Mouse (Mus musculus): ENCODE results near the gene Myod1. TPM values are rescaled to one million over a fixed set of nuclear protein-coding genes. Genes with fewer than 3 reads are reported as not detected.

Myod1 gene
- polyA plus RNA-seq, 1 experiment from 2014 or later, result 4.0 TPM

DNA sequence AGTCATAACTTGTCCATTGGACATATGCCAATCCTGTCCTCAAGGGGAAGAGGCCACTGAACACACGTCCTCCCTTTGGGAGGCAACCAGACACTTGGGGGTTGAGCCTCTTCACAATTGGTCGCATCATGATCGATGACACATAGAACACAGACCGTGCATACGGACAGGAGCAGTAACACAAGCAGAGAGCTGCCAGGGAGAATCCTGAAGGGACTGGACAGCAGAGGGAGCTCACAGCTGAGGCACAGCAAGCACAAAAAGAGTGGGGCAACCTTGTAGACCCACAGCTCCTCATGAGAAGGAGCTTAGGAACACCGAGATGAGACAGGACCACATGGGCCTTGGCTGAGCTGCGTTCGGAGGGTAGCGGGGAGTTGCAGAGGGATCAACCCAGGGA, 4.4 kb downstream of the Myod1 start:
- Histone ChIP-seq H3K4me1 (ENCODE audit: control insufficient read depth, insufficient read depth, low read length) (no peaks in the 10 kb centered on the region; the same call in 1 of the 2 replicates), H3K9me3 (replicated peaks; ENCODE audit: control insufficient read depth, low read length) (no peaks in the 10 kb centered on the region), H3K4me3 (replicated peaks; ENCODE audit: low read length) (no peak overlapping the region), H3K27ac (ENCODE audit: low read length) (no peak overlapping the region), H3K4me2 (ENCODE audit: low read depth, low read length) (no peak overlapping the region), H3K9ac (ENCODE audit: low read length) (no peak overlapping the region), H3K36me3 (ENCODE audit: control insufficient read depth, insufficient read depth, low read length) (no peaks in the 10 kb centered on the region), H3K27me3 (ENCODE audit: control insufficient read depth, insufficient read depth, low read length) (peaks cover 43% of the 10 kb centered on the region)
- no peak for ATAC-seq (ENCODE audit: insufficient read depth, low FRiP score)
- WGBS, result 59% methylated on average over 9 of the region's 9 CpGs

DNA sequence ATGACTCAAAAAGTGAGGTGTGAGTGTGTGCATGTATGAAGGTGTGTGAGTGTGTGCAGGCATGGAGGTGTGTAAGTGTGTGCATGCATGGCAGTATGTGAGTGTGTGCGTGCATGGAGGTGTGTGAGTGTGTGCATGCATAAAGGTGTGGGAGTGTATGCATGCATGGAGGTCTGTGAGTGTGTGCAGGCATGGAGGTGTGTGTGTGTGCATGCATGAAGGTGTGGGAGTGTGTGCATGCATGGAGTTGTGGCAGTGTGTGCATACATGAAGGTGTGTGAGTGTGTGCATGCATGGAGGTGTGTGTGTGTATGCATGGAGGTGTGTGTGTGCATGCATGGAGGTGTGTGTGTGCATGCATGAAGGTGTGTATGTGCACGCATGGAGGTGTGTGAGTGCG, 11.2 kb downstream of the Myod1 start:
- Histone ChIP-seq H3K9me3 (replicated peaks; ENCODE audit: control insufficient read depth, low read length) (no peaks in the 10 kb centered on the region), H3K4me1 (ENCODE audit: control insufficient read depth, insufficient read depth, low read length) (no peaks in the 10 kb centered on the region), H3K4me3 (replicated peaks; ENCODE audit: low read length) (no peak overlapping the region), H3K27ac (ENCODE audit: low read length) (no peak overlapping the region), H3K9ac (ENCODE audit: low read length) (no peak overlapping the region), H3K4me2 (ENCODE audit: low read depth, low read length) (no peak overlapping the region), H3K36me3 (ENCODE audit: control insufficient read depth, insufficient read depth, low read length) (no peaks in the 10 kb centered on the region), H3K27me3 (ENCODE audit: control insufficient read depth, insufficient read depth, low read length) (no peaks in the 10 kb centered on the region; the same call in 1 of the 2 replicates)
- ATAC-seq (ENCODE audit: insufficient read depth, low FRiP score), result no peak
- 89% methylated on average over 3 of the region's 3 CpGs for WGBS

DNA sequence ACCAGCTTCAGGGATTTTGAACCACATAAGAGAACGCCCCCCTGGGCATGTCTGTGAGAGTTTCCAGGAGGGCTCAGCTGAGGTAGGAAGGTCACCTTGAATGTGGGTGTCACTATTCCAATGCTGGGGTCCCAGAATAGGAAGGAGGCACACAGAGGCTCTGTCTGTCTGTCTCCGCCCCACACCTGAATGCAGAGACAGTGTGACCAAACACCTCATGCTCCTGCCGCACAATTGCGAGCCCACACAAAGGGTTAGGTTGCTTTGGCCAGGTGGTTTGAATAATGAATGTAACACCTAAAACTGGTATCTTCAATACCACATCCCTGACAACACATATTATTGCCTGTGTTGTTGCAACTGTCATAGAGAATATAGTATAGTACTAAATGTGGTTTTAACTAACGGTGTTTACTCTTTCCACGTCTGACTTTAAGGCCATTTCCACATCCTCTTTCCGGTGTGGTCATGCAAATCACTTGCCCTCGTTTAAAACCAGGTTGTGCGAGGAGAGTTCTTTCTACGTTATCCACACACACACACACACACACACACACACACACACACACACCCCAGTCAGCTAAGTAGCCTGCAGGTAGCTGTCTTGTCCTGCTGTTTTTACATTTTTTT, 13.3 kb downstream of the Myod1 start:
- Histone ChIP-seq H3K27me3 (ENCODE audit: control insufficient read depth, insufficient read depth, low read length) (peaks cover 7% of the 10 kb centered on the region), H3K9me3 (replicated peaks; ENCODE audit: control insufficient read depth, low read length) (no peaks in the 10 kb centered on the region), H3K4me2 (ENCODE audit: low read depth, low read length) (no peak overlapping the region), H3K9ac (ENCODE audit: low read length) (no peak overlapping the region), H3K27ac (ENCODE audit: low read length) (no peak overlapping the region), H3K4me1 (ENCODE audit: control insufficient read depth, insufficient read depth, low read length) (no peaks in the 10 kb centered on the region), H3K4me3 (replicated peaks; ENCODE audit: low read length) (no peak overlapping the region), H3K36me3 (ENCODE audit: control insufficient read depth, insufficient read depth, low read length) (no peaks in the 10 kb centered on the region)
- no peak for ATAC-seq (ENCODE audit: insufficient read depth, low FRiP score)
- 66% methylated on average over 10 of the region's 10 CpGs for WGBS

DNA sequence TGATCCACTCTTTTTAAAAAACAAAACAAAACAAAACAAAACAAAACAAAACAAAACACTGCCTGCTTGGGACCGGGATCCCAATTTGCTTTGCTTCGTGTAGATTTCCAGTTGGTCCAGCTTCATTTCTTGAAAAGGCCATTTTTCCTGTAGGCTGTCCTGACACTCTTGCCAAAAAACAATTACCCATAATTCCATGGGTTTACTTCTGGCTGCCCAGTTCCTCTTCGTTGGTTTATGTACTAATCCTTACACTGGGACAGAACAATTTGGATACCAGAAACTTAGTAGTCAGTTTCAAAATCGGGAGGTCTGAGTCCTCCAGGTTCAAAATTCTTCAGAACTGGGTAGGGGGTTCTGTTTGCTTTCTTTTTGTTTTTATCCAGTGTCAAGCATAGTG, 14.0 kb downstream of the Myod1 start:
- 55% methylated on average over 4 of the region's 4 CpGs for WGBS

DNA sequence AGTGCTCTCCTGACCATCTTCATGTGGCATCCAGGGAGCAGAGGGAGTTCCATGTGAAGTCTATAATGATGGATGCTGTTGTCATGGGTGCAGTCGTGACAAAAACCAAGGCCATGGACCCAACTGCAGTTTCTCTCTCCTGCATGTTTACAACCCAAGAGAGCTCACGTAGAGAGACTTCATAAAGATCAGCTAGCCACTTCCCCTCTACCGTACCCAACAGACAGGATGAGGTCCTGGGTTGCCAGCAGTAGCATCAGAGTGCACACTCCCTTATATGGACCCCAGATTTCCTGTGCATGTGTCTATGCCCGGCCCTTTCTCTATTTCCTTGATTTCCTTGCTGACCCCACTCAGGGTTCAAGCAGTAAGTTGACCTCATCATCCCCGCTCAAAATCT, 15.4 kb downstream of the Myod1 start:
- no peak overlapping the region for H3K9ac ChIP-seq (ENCODE audit: low read length)
- peaks cover 8% of the 10 kb centered on the region; the same call in 1 of the 2 replicates for H3K4me1 ChIP-seq (ENCODE audit: control insufficient read depth, insufficient read depth, low read length)
- peaks cover 28% of the 10 kb centered on the region for H3K27me3 ChIP-seq (ENCODE audit: control insufficient read depth, insufficient read depth, low read length)
- no peak overlapping the region for H3K4me3 ChIP-seq (replicated peaks; ENCODE audit: low read length)
- H3K4me2 ChIP-seq (ENCODE audit: low read depth, low read length), result no peak overlapping the region
- no peaks in the 10 kb centered on the region for H3K36me3 ChIP-seq (ENCODE audit: control insufficient read depth, insufficient read depth, low read length)
- no peak overlapping the region for H3K27ac ChIP-seq (ENCODE audit: low read length)
- no peaks in the 10 kb centered on the region for H3K9me3 ChIP-seq (replicated peaks; ENCODE audit: control insufficient read depth, low read length)
- ATAC-seq (ENCODE audit: insufficient read depth, low FRiP score), result no peak
- WGBS, result 49% methylated on average over 5 of the region's 5 CpGs

More for the DNA sequence above, 14.0 kb downstream of the Myod1 start:
- no peak overlapping the region for H3K4me2 ChIP-seq (ENCODE audit: low read depth, low read length)
- H3K36me3 ChIP-seq (ENCODE audit: control insufficient read depth, insufficient read depth, low read length), result no peaks in the 10 kb centered on the region
- no peak overlapping the region for H3K9ac ChIP-seq (ENCODE audit: low read length)
- H3K9me3 ChIP-seq (replicated peaks; ENCODE audit: control insufficient read depth, low read length), result no peaks in the 10 kb centered on the region
- no peaks in the 10 kb centered on the region for H3K4me1 ChIP-seq (ENCODE audit: control insufficient read depth, insufficient read depth, low read length)
- H3K4me3 ChIP-seq (replicated peaks; ENCODE audit: low read length), result no peak overlapping the region
- ATAC-seq (ENCODE audit: insufficient read depth, low FRiP score), result no peak
- H3K27ac ChIP-seq (ENCODE audit: low read length), result no peak overlapping the region
- H3K27me3 ChIP-seq (ENCODE audit: control insufficient read depth, insufficient read depth, low read length), result peaks cover 13% of the 10 kb centered on the region

DNA sequence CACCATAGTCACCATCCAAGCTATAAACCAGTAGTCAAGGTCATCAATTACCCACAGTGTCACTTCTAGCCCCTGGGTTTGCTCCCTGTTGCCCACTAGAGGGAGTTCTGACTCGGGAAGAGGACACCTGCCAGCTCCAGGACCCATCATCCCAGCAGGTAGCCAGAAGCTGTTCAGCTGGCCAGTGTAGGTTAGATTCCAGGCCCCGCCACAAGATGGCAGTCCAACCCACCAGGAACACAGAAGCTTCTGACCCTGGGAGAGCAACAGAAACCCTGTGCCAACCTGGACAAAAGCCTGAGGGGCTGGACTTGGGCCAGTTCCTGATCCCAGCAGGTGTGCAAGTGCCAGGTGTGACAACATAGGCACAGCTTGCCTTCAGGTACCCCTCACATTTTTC, 16.8 kb downstream of the Myod1 start:
- H3K36me3 ChIP-seq (ENCODE audit: control insufficient read depth, insufficient read depth, low read length), result no peaks in the 10 kb centered on the region
- H3K27ac ChIP-seq (ENCODE audit: low read length), result no peak overlapping the region
- H3K4me2 ChIP-seq (ENCODE audit: low read depth, low read length), result no peak overlapping the region
- WGBS, result 0% methylated on average over 2 of the region's 2 CpGs
- H3K27me3 ChIP-seq (ENCODE audit: control insufficient read depth, insufficient read depth, low read length), result peaks cover 42% of the 10 kb centered on the region
- H3K4me3 ChIP-seq (replicated peaks; ENCODE audit: low read length), result no peak overlapping the region
- H3K4me1 ChIP-seq (ENCODE audit: control insufficient read depth, insufficient read depth, low read length), result peaks cover 11% of the 10 kb centered on the region; the same call in 1 of the 2 replicates
- H3K9ac ChIP-seq (ENCODE audit: low read length), result no peak overlapping the region
- no peak for ATAC-seq (ENCODE audit: insufficient read depth, low FRiP score)
- H3K9me3 ChIP-seq (replicated peaks; ENCODE audit: control insufficient read depth, low read length), result no peaks in the 10 kb centered on the region

DNA sequence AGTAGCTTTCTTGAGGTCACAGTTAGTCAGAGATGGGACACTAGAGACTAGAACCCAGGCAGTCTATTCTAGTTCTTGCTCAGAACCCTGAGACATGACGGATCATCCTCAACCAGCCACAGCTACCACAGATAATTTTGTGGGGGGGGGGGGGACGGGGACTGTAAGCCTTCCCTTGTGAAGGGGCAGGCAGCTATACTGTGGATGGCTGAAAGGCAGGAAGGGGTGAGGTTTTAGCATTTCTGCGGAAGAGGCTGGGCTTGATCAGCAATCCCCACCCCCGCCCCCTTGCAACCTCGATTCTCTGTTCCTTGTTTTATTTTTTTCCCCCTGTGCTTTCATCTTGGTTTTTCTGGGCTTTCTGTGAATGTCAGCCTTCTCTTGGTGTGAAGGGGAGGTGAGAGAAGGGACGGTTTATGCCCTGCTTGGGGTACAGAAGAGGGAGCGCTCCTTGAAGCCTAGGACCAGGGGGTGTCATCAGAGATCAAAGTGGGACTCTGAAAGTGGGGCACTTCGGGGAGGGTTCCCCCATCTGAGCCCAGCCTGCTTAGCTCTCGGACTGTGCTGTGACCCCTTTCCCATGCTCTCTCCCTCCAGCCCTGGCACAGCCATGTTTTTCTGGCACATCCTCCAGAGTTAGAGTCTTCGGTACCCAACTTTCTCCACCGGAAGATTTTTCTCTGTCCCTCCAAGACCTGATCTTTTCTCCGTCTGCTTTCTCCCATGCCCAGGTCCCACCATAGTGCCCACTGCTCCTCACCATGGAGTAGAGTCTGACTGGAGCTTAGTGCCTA, 17.6 kb downstream of the Myod1 start:
- no peak for ATAC-seq (ENCODE audit: insufficient read depth, low FRiP score)
- H3K9ac ChIP-seq (ENCODE audit: low read length), result no peak overlapping the region
- WGBS, result 35% methylated on average over 12 of the region's 12 CpGs
- no peaks in the 10 kb centered on the region for H3K9me3 ChIP-seq (replicated peaks; ENCODE audit: control insufficient read depth, low read length)
- no peak overlapping the region for H3K4me3 ChIP-seq (replicated peaks; ENCODE audit: low read length)
- H3K36me3 ChIP-seq (ENCODE audit: control insufficient read depth, insufficient read depth, low read length), result no peaks in the 10 kb centered on the region
- peaks cover 11% of the 10 kb centered on the region; the same call in 1 of the 2 replicates for H3K4me1 ChIP-seq (ENCODE audit: control insufficient read depth, insufficient read depth, low read length)
- H3K27ac ChIP-seq (ENCODE audit: low read length), result no peak overlapping the region
- H3K4me2 ChIP-seq (ENCODE audit: low read depth, low read length), result no peak overlapping the region
- peaks cover 50% of the 10 kb centered on the region for H3K27me3 ChIP-seq (ENCODE audit: control insufficient read depth, insufficient read depth, low read length)

DNA sequence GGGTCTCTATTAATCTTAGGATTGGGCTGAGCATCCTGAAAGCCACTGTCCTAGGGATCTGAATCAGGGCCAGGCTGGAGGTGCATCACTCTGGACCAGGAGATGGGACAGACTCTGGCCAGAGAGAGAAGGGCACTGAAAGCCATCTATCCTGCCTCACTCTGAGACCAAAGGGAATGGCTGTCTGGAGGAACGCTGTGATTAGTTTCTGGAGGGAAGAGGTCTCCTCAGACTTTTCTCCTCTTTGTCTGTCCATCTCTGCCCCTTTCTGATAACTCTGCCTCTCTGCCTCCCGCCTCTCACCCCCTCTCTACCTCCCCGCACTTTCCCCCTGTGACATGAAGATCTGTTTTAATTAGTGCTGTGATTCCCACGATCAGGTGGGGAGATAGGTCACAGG, 18.7 kb downstream of the Myod1 start:
- no peak for ATAC-seq (ENCODE audit: insufficient read depth, low FRiP score)
- Histone ChIP-seq H3K4me3 (replicated peaks; ENCODE audit: low read length) (no peak overlapping the region), H3K4me1 (ENCODE audit: control insufficient read depth, insufficient read depth, low read length) (peaks cover 11% of the 10 kb centered on the region; the same call in 1 of the 2 replicates), H3K9me3 (replicated peaks; ENCODE audit: control insufficient read depth, low read length) (no peaks in the 10 kb centered on the region), H3K4me2 (ENCODE audit: low read depth, low read length) (no peak overlapping the region), H3K27me3 (ENCODE audit: control insufficient read depth, insufficient read depth, low read length) (peaks cover 60% of the 10 kb centered on the region), H3K36me3 (ENCODE audit: control insufficient read depth, insufficient read depth, low read length) (no peaks in the 10 kb centered on the region), H3K9ac (ENCODE audit: low read length) (no peak overlapping the region), H3K27ac (ENCODE audit: low read length) (no peak overlapping the region)
- WGBS, result 55% methylated on average over 4 of the region's 4 CpGs

DNA sequence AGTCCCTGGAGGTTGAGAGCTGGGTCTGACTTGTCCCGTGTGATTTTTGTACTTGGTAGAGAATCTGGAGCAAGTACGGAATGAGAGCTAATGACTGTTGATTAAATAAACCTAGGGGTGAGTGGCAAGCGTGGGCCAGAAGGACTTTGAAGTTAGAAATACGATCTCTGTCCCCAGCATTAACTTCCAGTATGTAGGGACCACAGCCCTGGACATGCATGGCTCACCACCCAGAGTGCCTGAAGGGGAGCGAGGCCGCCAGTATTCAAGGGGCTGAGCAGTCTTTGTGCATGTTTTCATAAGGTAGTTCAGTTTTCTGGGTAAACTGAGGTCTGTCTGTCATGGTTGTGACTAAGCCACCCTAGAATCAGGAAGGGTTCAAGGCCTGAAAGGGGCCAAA, 19.3 kb downstream of the Myod1 start:
- peaks cover 64% of the 10 kb centered on the region for H3K27me3 ChIP-seq (ENCODE audit: control insufficient read depth, insufficient read depth, low read length)
- H3K4me2 ChIP-seq (ENCODE audit: low read depth, low read length), result peak overlapping the region; percentile 84; the same call in 1 of the 2 replicates
- peaks cover 11% of the 10 kb centered on the region; the same call in 1 of the 2 replicates for H3K4me1 ChIP-seq (ENCODE audit: control insufficient read depth, insufficient read depth, low read length)
- no peak overlapping the region for H3K27ac ChIP-seq (ENCODE audit: low read length)
- no peak for ATAC-seq (ENCODE audit: insufficient read depth, low FRiP score)
- 29% methylated on average over 6 of the region's 6 CpGs for WGBS
- H3K9ac ChIP-seq (ENCODE audit: low read length), result no peak overlapping the region
- H3K4me3 ChIP-seq (replicated peaks; ENCODE audit: low read length), result no peak overlapping the region
- H3K36me3 ChIP-seq (ENCODE audit: control insufficient read depth, insufficient read depth, low read length), result no peaks in the 10 kb centered on the region
- no peaks in the 10 kb centered on the region for H3K9me3 ChIP-seq (replicated peaks; ENCODE audit: control insufficient read depth, low read length)

All from stomach, embryonic 16.5 days (tissue).